Mouse (Mus musculus): Measurements from ENCODE around the gene Gm21988. TPM values are rescaled to one million over a fixed set of nuclear protein-coding genes. Genes with fewer than 3 reads are reported as not detected.

The Gm21988 gene
- polyA plus RNA-seq, 1 experiment from 2014 or later, result 11.9 TPM

GRCm38 (mm10) chr11:70215301-70215700 lies 24.3 kb downstream of the Gm21988 start:
- DNase-seq (ENCODE audit: low spot score) (no peak), ATAC-seq (no peak)
- no peak overlapping the region for H3K4me3 ChIP-seq (ENCODE audit: low read depth, low read length)
- H3K9ac ChIP-seq (ENCODE audit: low read length), result peak overlapping the region; percentile 17; the same call in 1 of the 2 replicates
- WGBS, result 11% methylated on average over 22 of the region's 22 CpGs
- H3K4me1 ChIP-seq (ENCODE audit: control insufficient read depth, insufficient read depth, low read length), result peaks cover 28% of the 10 kb centered on the region
- no peak overlapping the region for H3K4me2 ChIP-seq (ENCODE audit: low read length)
- H3K27me3 ChIP-seq (replicated peaks; ENCODE audit: control insufficient read depth, insufficient read depth, low read length), result peaks cover 39% of the 10 kb centered on the region
- H3K27ac ChIP-seq (ENCODE audit: low read depth, low read length), result no peak overlapping the region
- peaks cover 18% of the 10 kb centered on the region for H3K36me3 ChIP-seq (ENCODE audit: control insufficient read depth, insufficient read depth, low read length)
- no peaks in the 10 kb centered on the region for H3K9me3 ChIP-seq (replicated peaks; ENCODE audit: control insufficient read depth, low read length)

GRCm38 (mm10) chr11:70214856-70215209 lies 24.8 kb downstream of the Gm21988 start:
- ATAC-seq, result no peak
- no peak overlapping the region; the same call in 1 of the 2 replicates for H3K4me2 ChIP-seq (ENCODE audit: low read length)
- H3K27ac ChIP-seq (ENCODE audit: low read depth, low read length), result no peak overlapping the region
- no peak overlapping the region for H3K4me3 ChIP-seq (ENCODE audit: low read depth, low read length)
- H3K4me1 ChIP-seq (ENCODE audit: control insufficient read depth, insufficient read depth, low read length), result peaks cover 28% of the 10 kb centered on the region
- H3K9ac ChIP-seq (ENCODE audit: low read length), result no peak overlapping the region
- 2% methylated on average over 18 of the region's 18 CpGs for WGBS
- H3K9me3 ChIP-seq (replicated peaks; ENCODE audit: control insufficient read depth, low read length), result no peaks in the 10 kb centered on the region
- no peak for DNase-seq (ENCODE audit: low spot score)
- H3K36me3 ChIP-seq (ENCODE audit: control insufficient read depth, insufficient read depth, low read length), result peaks cover 18% of the 10 kb centered on the region
- H3K27me3 ChIP-seq (replicated peaks; ENCODE audit: control insufficient read depth, insufficient read depth, low read length), result peaks cover 39% of the 10 kb centered on the region

- DNase-seq (ENCODE audit: low spot score) (no peak), ATAC-seq (peak; percentile 43; the same call in 1 of the 2 replicates)
- peak overlapping the region; percentile 24 for H3K4me3 ChIP-seq (ENCODE audit: low read depth, low read length)
- 1% methylated on average over 46 of the region's 46 CpGs for WGBS
- H3K9ac ChIP-seq (ENCODE audit: low read length), result peak overlapping the region; percentile 52
- H3K36me3 ChIP-seq (ENCODE audit: control insufficient read depth, insufficient read depth, low read length), result peaks cover 18% of the 10 kb centered on the region
- no peaks in the 10 kb centered on the region for H3K9me3 ChIP-seq (replicated peaks; ENCODE audit: control insufficient read depth, low read length)
- peak overlapping the region; percentile 55 for H3K4me2 ChIP-seq (ENCODE audit: low read length)
- H3K27ac ChIP-seq (ENCODE audit: low read depth, low read length), result no peak overlapping the region
- H3K27me3 ChIP-seq (replicated peaks; ENCODE audit: control insufficient read depth, insufficient read depth, low read length), result peaks cover 39% of the 10 kb centered on the region
- peaks cover 24% of the 10 kb centered on the region for H3K4me1 ChIP-seq (ENCODE audit: control insufficient read depth, insufficient read depth, low read length)
Observed at GRCm38 (mm10) chr11:70214191-70214855, 25.3 kb downstream of the Gm21988 start.

DNA sequence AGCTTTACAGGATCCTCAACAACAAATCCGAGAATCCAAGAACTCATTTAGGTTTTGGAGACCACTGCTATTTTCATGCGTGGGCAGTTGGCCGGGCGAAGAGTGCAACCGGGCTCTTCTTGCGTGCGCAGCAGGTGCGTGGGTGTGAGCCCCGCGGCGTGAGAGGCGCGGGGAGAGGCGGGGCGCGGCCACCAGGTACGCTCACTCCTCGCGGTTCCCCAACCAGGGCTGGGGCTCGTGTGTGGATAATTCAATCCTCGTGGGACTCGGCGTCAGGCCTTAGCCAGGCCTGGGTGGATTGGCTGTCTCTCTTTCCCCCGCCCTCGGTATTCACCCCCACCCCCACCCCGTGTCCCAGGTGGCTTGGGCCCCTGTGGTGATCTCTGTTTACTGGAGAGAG lies 25.9 kb downstream of the Gm21988 start:
- Histone ChIP-seq H3K4me3 (ENCODE audit: low read depth, low read length) (peak overlapping the region; percentile 24), H3K4me1 (ENCODE audit: control insufficient read depth, insufficient read depth, low read length) (peaks cover 18% of the 10 kb centered on the region), H3K4me2 (ENCODE audit: low read length) (peak overlapping the region; percentile 55), H3K9ac (ENCODE audit: low read length) (peak overlapping the region; percentile 52), H3K27me3 (replicated peaks; ENCODE audit: control insufficient read depth, insufficient read depth, low read length) (peaks cover 39% of the 10 kb centered on the region), H3K27ac (ENCODE audit: low read depth, low read length) (no peak overlapping the region), H3K36me3 (ENCODE audit: control insufficient read depth, insufficient read depth, low read length) (peaks cover 18% of the 10 kb centered on the region), H3K9me3 (replicated peaks; ENCODE audit: control insufficient read depth, low read length) (no peaks in the 10 kb centered on the region)
- 6% methylated on average over 25 of the region's 26 CpGs for WGBS
- ATAC-seq, result peak; percentile 32; the same call in 1 of the 2 replicates
- DNase-seq (ENCODE audit: low spot score), result no peak

- Histone ChIP-seq H3K27me3 (replicated peaks; ENCODE audit: control insufficient read depth, insufficient read depth, low read length) (peaks cover 39% of the 10 kb centered on the region), H3K9me3 (replicated peaks; ENCODE audit: control insufficient read depth, low read length) (no peaks in the 10 kb centered on the region), H3K4me3 (ENCODE audit: low read depth, low read length) (no peak overlapping the region), H3K4me1 (ENCODE audit: control insufficient read depth, insufficient read depth, low read length) (peaks cover 14% of the 10 kb centered on the region), H3K9ac (ENCODE audit: low read length) (no peak overlapping the region), H3K4me2 (ENCODE audit: low read length) (no peak overlapping the region), H3K27ac (ENCODE audit: low read depth, low read length) (no peak overlapping the region), H3K36me3 (ENCODE audit: control insufficient read depth, insufficient read depth, low read length) (peaks cover 18% of the 10 kb centered on the region)
- 7% methylated on average over 9 of the region's 9 CpGs for WGBS
- DNase-seq (ENCODE audit: low spot score) (peak; percentile 85), ATAC-seq (no peak)
Observed at GRCm38 (mm10) chr11:70212896-70213295, 26.7 kb downstream of the Gm21988 start.

DNA sequence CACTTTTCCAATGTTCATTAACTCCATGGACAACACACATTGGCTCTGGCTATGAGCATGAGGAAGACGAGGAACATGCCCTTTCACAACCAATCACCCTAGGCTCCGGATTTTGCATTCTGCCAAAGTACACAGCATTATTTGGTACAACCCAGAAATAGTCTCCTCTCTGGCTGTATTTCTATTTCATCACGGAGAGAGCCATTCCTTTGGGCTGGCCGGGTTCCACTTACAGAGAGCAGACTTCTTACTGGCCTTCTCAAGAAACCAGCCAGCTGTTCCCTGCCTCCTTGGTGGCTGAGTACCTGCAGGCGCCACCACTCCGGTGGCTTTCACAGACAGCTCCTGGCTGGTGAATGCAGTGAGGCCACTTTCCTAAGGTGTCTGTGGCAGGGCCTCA lies 27.2 kb downstream of the Gm21988 start, which contains the start of gene Slc16a11:
Gene Slc16a11, plus strand, starts transcription at position 330 of the 400 bp plus-strand sequence.
- H3K27me3 ChIP-seq (replicated peaks; ENCODE audit: control insufficient read depth, insufficient read depth, low read length), result peaks cover 39% of the 10 kb centered on the region
- H3K27ac ChIP-seq (ENCODE audit: low read depth, low read length), result no peak within 1 kb of the TSS
- no peak within 1 kb of the TSS; the same call in 1 of the 2 replicates for H3K9ac ChIP-seq (ENCODE audit: low read length)
- peak within 1 kb of the TSS; percentile 55 for H3K4me2 ChIP-seq (ENCODE audit: low read length)
- 58% methylated on average over 6 of the region's 6 CpGs for WGBS
- no peak for DNase-seq (ENCODE audit: low spot score)
- no peaks in the 10 kb centered on the region for H3K9me3 ChIP-seq (replicated peaks; ENCODE audit: control insufficient read depth, low read length)
- ATAC-seq, result no peak
- H3K4me1 ChIP-seq (ENCODE audit: control insufficient read depth, insufficient read depth, low read length), result peaks cover 13% of the 10 kb centered on the region
- H3K4me3 ChIP-seq (ENCODE audit: low read depth, low read length), result no peak within 1 kb of the TSS
- peaks cover 16% of the 10 kb centered on the region for H3K36me3 ChIP-seq (ENCODE audit: control insufficient read depth, insufficient read depth, low read length)

- H3K4me3 ChIP-seq (ENCODE audit: low read depth, low read length), result no peak overlapping the region
- H3K9ac ChIP-seq (ENCODE audit: low read length), result no peak overlapping the region
- ATAC-seq, result no peak
Observed at GRCm38 (mm10) chr11:70211972-70212371, 27.7 kb downstream of the Gm21988 start.

GRCm38 (mm10) chr11:70210681-70211080 lies 28.9 kb downstream of the Gm21988 start:
- no peak overlapping the region for H3K27ac ChIP-seq (ENCODE audit: low read depth, low read length)
- H3K4me2 ChIP-seq (ENCODE audit: low read length), result no peak overlapping the region
- ATAC-seq, result no peak
- peaks cover under 1% of the 10 kb centered on the region; the same call in 1 of the 2 replicates for H3K36me3 ChIP-seq (ENCODE audit: control insufficient read depth, insufficient read depth, low read length)
- H3K9ac ChIP-seq (ENCODE audit: low read length), result no peak overlapping the region
- H3K27me3 ChIP-seq (replicated peaks; ENCODE audit: control insufficient read depth, insufficient read depth, low read length), result peaks cover 30% of the 10 kb centered on the region
- DNase-seq (ENCODE audit: low spot score), result no peak
- H3K4me3 ChIP-seq (ENCODE audit: low read depth, low read length), result no peak overlapping the region
- H3K4me1 ChIP-seq (ENCODE audit: control insufficient read depth, insufficient read depth, low read length), result peaks cover 13% of the 10 kb centered on the region
- H3K9me3 ChIP-seq (replicated peaks; ENCODE audit: control insufficient read depth, low read length), result no peaks in the 10 kb centered on the region
- WGBS, result 90% methylated on average over 2 of the region's 2 CpGs

More at GRCm38 (mm10) chr11:70211972-70212371, 27.7 kb downstream of the Gm21988 start:
- H3K36me3 ChIP-seq (ENCODE audit: control insufficient read depth, insufficient read depth, low read length), result peaks cover 11% of the 10 kb centered on the region
- H3K9me3 ChIP-seq (replicated peaks; ENCODE audit: control insufficient read depth, low read length), result no peaks in the 10 kb centered on the region
- H3K27ac ChIP-seq (ENCODE audit: low read depth, low read length), result no peak overlapping the region
- H3K4me2 ChIP-seq (ENCODE audit: low read length), result no peak overlapping the region
- DNase-seq (ENCODE audit: low spot score), result no peak
- WGBS, result 71% methylated on average over 6 of the region's 6 CpGs
- peaks cover 39% of the 10 kb centered on the region for H3K27me3 ChIP-seq (replicated peaks; ENCODE audit: control insufficient read depth, insufficient read depth, low read length)
- peaks cover 13% of the 10 kb centered on the region for H3K4me1 ChIP-seq (ENCODE audit: control insufficient read depth, insufficient read depth, low read length)

- H3K9ac ChIP-seq (ENCODE audit: low read length), result no peak overlapping the region
- ATAC-seq (no peak), DNase-seq (ENCODE audit: low spot score) (no peak)
- H3K4me2 ChIP-seq (ENCODE audit: low read length), result no peak overlapping the region
- H3K27ac ChIP-seq (ENCODE audit: low read depth, low read length), result no peak overlapping the region
- H3K4me1 ChIP-seq (ENCODE audit: control insufficient read depth, insufficient read depth, low read length), result peaks cover 6% of the 10 kb centered on the region; the same call in 1 of the 2 replicates
- WGBS, result 77% methylated on average over 5 of the region's 5 CpGs
- peaks cover 13% of the 10 kb centered on the region for H3K27me3 ChIP-seq (replicated peaks; ENCODE audit: control insufficient read depth, insufficient read depth, low read length)
- H3K36me3 ChIP-seq (ENCODE audit: control insufficient read depth, insufficient read depth, low read length), result no peaks in the 10 kb centered on the region
- H3K4me3 ChIP-seq (ENCODE audit: low read depth, low read length), result no peak overlapping the region
- no peaks in the 10 kb centered on the region for H3K9me3 ChIP-seq (replicated peaks; ENCODE audit: control insufficient read depth, low read length)
Observed at GRCm38 (mm10) chr11:70208778-70209388, 30.7 kb downstream of the Gm21988 start.

Measured in forebrain, embryonic 14.5 days (tissue).